Mouse (Mus musculus): ENCODE data around the gene Shisa4.

GRCm38 (mm10) chr1:135367005-135367404 lies 8.0 kb downstream of the Shisa4 start:
- no peak for TF ChIP-seq CTCF (conservative IDR thresholded peaks at IDR 0.05; ENCODE audit: insufficient read depth, insufficient read length, low read depth, low read length)
- TF ChIP-seq POLR2A (IDR thresholded peaks at IDR 0.05; ENCODE audit: low read depth, low read length), result no peak

All from kidney, adult 2 months (tissue).